Mouse (Mus musculus) T-cell, adult 2 months (primary cell): Measurements from ENCODE around the gene Larp1b.

Source experiments
- DNase-seq: peaks from one replicate; pipeline ENCODE4 v3.0.0; 2022; ENCODE audit warnings: low spot score

The Larp1b gene

GRCm38 (mm10) chr3:41082885-41083789 lies 133.5 kb downstream of the Larp1b start, which contains the start of gene Pgrmc2:
Gene Pgrmc2 (minus strand): TSS chr3:41083046.
- peak; percentile 99 for DNase-seq

- DNase-seq, result no peak
Measured at GRCm38 (mm10) chr3:41083790-41084112, 134.1 kb downstream of the Larp1b start.

GRCm38 (mm10) chr3:41084421-41084820 lies 134.8 kb downstream of the Larp1b start:
- no peak for DNase-seq

- no peak for DNase-seq
Measured at GRCm38 (mm10) chr3:41087071-41087470, 137.4 kb downstream of the Larp1b start.
